Mouse (Mus musculus) c-Kit-positive CD71-negative TER-119-negative erythroid progenitor cells, embryonic 14.5 days (primary cell): ENCODE results near the gene Rapgef4.

Experiments
- DNase-seq: peaks from one replicate; pipeline ENCODE4 v3.0.0-alpha.2; 2013; ENCODE audit warnings: low read depth

Rapgef4 gene

DNA sequence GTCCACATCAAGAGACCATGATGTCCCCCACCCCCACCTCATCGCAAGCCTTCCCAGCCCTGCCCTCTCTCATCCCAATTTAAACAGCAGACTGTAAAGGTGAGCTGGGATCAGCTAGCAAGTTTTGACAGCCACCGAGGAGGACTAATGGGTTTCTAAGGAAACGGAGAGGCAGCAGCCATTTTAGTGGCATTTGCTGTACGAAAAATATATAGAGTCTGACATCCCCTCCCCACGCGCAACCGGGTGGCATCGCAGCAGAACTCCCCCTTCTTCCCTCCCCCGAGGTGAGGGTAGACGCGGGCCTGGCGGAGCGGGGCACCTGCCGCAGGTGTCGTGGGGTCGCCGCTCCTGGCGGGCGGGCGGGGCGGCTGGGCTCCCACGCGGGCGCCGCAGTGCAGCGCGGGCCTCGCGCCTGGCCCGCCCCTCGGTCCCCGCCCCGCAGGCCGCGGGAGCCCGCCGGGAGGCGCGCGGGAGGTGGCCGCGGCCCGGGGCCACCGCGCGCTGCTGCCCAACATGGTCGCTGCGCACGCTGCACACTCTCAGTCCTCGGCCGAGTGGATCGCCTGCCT is at the start of gene Rapgef4:
Rapgef4 (plus strand) TSS at position 470 of the 572 bp plus-strand sequence.
- DNase-seq, result no peak

DNA sequence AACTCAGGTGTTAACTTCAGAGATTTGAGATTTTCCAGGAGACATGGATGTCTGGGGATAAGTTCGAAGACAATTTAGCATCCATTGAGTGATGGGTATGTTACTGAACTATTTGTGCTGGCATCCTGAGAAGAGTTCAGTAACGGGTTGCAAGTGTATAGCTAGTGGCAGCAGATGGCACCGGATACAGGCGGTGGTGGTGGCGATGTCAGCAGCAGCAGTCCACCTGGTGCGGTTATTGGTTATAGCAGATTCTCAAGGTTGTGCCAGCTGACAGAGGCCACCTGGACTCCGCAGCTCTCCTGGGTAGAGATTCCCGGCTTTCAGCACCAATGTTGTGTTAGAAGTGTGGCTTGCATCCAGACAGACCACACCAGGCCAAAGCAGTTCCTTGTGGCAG is 47.0 kb upstream of the Rapgef4 start:
- no peak for DNase-seq

DNA sequence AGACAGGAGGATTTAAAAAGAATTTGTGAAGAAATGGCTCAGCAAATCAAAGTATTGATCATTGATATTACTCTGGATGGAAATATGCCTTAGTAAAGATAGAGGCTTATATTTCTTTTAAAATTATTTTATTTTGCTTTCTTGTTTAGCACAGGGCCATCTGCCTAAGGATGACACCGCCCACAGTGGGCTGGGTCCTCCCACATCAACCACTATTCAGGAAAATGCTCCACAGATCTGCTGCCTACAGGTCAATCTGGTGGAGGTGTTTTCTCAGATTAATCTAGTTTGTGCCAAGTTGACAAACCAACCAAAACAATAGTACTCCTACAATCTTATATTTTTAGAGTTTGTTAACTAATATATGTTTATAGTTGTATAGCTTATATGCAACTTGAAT is 44.3 kb upstream of the Rapgef4 start:
- no peak for DNase-seq

DNA sequence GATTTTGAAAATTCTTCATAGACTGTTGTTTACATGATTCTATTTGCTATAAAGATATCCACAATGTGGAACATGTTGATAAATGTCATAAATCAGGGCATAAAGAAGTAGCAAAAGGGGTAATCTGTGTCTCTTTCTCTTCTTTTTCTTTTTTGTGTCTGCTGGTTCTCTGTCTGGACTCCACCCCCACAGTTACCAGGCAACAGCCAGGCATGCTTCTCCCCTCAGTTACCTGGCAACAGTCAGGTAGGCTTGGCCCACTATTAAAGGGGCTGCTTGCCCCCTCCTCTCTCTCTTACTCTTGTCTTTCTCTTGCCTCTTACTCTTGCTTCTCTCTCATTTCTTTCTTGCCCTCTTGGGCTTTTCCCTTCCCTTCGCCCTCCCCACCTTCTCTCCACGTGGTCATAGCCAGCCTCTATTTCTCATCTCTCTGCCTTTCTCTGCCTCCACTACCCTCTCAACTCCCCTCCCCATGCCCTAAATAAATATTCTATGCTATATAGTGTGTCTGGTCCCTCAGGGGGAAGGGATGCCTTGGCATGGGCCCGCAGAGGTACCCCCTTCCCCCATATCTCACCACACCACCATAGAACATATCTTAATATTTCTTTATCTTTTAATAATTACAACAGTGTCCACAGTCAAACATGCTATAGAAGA is 43.3 kb upstream of the Rapgef4 start:
- no peak for DNase-seq

DNA sequence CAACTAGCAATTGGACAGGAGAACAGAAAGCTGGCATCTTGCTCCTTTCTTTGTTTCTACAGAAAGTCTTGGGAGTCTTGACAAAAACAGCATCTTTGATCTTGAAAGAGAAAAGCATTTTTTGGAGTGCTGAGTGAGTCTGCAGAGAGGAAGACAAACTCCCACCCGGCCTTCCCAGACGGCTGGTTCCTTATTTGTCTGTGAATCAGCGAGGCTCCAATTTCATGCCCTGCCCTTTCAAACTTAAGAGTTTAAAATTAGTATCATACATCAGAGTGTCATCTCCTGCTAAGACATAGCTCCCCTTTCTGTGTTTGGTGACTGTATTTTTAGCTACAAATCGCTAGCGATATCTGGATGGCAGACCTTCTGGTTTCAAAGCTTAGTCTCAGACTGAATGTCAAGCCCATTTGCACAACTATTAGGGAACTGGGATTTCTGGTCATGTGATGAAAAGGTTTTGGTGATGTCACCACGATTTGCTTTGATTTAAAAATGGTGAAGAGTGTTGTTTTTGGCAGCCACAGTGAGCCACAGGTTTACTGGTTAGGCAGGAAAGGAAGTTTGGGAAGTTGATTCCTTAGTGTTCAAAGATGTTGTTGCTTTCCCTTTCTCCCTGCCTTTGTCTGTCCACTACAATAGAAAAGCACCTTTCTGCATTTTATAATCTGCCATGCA is 42.2 kb upstream of the Rapgef4 start:
- DNase-seq, result no peak

DNA sequence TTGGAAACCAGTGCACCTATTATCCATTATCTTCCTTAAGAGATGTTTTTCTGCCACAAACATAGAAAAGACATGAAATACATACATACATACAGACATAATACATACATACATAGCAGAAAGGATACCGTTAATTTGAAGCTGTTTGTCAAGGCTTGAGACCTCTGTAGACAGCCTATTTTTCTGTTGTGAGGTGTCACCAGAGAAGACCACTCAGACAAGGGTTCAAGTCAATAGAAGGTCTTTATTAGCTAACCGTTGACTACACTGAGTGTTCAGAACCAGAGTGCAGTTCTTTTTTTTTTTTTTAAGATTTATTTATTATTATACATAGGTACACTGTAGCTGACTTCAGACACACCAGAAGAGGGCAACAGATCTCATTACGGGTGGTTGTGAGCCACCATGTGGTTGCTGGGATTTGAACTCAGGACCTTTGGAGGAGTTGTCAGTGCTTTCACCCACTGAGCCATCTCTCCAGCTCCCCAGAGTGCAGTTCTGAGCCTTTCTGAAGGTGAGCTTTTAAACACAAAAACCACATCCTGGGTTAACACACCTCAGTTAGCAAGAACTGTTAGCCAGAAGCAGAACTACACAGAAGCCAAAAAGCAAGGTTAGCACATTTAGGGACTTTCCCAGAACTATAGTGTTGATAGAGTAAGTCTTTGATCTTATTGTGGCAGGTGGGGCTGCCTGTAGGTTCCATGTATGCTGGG is 39.9 kb upstream of the Rapgef4 start:
- no peak for DNase-seq

DNA sequence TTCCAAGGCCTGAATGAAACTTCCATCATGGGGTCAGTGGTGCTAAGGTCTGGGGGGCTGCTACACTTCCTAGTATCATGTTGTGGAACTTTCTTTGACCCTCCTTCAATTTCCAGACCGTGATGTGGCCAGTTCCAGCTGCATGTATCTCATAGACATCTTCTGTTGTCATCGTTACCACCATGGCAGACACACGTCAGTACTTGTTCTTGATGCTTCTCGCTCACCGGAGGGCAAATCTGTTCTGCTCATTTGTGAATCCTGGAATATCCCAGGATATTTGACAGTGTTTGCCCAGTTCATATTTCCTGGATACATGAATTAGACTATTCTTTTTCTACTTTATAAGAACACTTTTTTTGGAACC is 39.3 kb upstream of the Rapgef4 start:
- DNase-seq, result no peak

DNA sequence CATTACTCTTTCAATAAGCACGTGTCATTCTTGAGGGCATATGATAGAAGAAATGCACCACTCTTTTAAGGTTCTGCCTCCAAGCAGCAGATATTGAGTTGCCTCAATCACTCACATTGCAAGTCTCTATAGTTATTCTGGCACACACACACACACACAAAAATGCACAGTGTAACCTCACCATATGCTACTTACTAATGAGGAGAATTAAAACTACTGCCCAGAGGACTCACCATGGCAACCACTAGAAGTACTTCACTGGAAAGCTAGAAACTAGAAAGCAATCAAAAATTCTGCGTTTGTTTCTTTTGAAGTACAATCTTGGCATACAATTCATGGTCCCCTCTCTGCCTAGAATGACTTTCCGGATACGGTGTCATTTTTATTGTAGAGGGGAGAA is 29.8 kb upstream of the Rapgef4 start:
- DNase-seq, result no peak

DNA sequence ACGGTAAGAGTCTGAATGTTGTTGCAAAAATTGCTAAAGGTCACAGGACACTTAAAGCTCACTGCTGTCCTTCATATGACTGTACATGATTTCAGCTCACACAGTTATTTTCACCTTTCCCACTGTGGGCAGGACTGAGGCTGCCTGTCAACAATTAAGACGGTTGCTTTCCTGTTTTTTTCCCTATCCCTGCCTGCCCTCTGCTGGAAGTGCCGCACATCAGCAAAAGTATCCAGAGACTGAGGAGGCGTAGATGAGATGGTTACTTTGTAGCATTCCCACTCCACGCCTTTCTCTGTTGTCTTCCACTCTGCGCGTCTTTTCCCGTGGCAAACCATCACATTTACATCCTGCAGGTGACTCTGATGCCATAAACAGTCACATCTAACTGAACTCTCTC is 25.4 kb upstream of the Rapgef4 start:
- peak; percentile 9 for DNase-seq

DNA sequence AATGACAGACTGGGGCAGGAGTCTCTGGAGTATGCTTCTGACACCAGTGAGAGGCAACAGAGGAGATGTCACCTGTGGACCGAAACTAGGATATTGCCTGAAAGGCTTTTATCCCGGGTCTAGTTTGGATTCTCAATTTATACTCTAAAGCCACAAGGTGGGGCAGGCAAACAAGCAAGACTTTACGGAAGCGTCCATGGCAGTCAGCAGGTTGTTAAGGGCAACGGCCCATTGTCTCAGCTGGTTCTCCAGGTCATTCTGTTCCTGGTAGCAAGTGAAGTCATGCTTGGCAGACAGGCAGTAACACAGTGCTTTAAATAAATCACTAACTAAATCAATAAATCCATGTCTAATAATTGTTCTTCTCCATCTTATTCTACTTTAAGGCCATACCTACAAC is 24.6 kb upstream of the Rapgef4 start:
- DNase-seq, result no peak

DNA sequence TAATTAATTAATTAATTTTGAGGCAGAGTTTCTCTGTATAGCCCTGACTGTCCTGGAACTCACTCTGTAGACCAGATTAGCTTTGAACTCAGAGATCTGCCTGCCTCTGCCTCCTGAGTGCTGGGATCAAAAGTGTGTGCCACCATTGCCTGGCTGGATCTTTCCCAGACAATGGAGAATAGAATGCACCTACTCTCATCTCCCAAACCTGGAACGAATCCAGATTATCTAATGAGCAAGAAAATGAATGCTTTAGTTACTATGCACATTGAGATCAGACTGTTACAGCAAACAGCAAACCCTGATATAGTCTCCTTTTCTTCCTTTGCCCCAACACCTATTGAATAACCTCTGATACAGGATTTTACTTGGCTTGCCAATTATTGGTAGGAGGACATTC is 23.1 kb upstream of the Rapgef4 start:
- DNase-seq, result no peak

DNA sequence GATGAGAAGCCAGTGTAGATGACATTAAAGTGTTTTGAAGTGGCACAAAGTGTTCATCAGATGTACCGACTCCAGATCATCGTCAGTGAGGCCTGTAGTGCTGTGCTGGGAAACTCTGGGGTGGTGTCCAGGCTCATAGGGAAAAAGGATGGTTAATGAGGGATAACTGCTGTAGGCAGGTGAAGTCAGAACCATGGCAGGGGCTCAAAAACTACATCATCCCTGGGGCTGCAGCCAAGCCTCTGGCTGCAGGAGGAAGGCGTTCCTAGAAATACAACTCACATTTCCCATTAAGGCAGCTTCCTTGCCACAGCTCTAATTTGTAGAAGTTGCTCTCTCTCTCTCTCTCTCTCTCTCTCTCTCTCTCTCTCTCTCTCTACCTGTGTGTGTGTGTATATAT is 22.6 kb upstream of the Rapgef4 start:
- no peak for DNase-seq

DNA sequence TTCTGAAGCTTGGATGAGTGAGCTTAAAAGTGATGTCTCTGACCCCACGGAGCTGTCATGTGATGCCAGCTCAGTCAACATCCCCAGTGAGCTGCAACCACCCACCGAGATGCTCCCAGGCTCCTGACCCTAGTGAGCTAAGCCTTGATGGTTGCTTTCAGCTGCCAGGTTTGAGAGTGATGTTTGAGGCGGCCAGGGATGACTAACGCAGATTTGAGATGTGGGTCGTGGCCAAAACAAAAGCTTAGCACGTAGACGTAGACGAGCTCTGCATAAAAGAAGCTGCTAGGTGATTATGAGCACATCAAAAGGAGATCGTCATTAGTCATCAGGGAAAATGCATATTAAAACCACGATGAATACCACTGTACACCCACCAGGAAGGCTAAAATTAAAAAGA is 16.8 kb upstream of the Rapgef4 start:
- DNase-seq, result no peak

DNA sequence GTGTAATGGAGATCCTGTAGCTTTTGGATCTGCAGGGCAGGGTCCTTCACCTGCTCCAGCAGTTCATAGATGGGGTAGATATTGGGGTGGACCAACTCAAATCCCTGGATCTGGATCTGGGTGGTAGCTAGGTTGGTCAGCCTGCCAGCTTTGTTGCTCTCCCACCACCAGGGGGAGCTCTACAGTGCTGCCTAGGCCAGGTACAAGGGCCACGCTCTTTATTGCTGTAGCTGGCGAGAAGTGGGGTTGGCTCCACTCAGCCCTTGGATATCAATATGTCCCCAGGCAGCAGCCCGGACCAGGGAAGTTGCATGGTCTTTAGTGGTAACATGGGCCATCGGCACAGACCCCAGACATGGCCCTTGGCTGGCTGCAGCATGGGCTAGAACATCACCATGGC is 15.6 kb upstream of the Rapgef4 start:
- DNase-seq, result peak; percentile 57

DNA sequence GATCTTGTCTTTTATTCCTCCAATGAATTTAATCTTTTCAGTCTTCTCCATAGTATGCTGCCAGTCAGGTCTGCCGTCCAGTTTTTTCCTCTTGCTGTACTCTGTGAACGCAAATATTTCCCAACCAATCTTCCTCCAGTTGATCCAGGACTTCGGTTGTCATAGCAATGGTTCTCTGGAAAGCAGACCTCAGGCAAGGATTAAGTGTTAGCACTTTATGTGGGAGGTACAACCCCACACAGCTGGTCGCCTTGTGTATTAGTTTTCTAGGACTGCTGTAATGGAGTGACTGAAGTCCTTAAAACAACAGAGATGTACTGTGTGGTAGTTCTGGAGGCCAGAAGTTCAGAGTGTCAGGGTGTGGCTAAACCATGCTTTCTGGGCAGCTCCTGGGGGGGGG is 14.3 kb upstream of the Rapgef4 start:
- DNase-seq, result no peak

DNA sequence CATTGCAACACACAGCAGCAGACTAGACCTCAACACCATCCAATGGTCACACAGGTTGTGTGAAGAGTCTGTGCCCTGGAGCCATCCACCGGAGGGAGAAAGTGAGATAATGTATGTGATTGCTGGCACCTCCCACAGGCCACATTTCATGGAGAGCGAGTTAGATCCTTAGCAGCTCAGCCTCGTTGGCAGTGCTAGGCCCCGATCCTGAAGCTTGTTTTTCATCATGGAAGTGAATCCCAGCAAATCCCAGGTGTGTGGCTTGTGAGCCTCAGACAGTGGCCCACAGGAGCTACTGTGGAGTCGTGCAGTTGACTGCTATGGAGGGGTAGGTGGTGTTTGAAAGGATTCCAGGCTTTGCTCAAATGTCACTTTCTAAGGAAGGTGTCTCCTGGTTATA is 13.2 kb upstream of the Rapgef4 start:
- DNase-seq, result no peak

DNA sequence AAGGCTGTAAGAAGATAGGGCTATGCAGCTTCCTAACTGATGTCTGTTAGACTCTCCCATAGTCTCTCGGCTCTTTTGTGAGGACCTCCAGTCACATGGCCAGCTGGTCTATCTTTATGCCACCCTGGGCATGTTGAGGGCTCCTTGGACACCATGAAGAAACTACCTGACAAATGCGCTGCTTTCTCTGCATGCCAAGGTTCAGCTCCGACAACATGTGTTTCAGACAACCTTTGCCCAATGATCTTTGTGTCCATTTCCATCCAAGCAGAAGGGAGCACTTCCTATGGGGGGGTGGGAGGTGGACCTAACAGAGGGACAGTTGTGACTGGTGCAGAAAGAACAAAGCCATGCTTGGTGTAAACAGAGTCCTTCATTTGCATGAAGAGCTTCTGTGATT is 7.4 kb upstream of the Rapgef4 start:
- no peak for DNase-seq

DNA sequence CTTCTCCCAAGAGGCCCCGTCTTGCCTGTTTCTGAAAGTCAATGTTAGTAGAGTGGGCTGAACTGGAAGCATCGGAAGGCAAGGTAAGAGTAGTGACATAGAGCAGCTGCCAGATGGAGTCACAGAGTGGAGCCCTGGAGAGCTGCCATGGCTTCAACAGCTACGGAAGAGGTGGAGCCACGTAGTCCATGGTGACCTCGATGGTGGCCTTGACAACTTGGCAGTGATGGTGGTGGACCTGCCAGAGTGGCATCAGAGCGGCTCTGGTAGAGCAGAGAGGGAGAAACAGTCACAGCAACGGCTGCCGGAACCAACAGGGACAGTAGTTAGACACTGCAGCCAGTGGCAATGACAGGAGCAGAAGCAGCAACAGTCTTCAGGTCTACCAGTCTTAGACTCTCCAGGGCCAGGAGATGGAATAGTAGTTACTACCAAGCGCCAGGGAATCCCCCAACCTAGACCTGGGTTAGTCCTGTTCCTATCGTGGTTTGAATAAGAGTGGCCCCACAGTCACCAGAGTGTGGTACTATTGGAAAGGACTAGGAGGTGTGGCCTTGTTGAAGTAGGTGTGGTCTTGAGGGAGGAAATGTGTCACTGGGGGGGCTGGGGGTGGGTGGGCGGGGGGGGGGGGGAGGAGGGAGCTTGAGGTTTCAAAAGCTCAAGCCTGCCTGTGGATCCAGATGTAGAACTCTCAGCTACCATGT is 6.7 kb upstream of the Rapgef4 start:
- no peak for DNase-seq

DNA sequence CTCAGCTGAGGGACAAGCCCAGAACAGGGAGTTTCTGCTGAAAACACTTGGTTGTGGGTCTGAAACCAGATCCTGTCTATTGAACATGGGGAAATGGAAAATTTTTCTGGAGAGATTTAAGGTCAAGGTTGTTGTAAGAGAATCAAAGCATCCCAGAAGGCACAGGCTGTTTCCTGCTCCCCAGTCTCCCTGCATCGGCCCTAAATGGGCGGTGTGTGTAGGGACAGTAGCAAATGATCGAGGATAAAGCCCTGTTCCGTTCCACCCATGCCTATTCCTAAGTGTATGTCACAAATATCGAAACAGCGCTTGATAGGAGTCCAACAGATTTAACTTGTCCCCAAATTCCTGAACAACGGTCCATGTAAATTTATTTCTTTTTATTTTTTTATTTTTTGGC is 1.1 kb upstream of the Rapgef4 start:
- DNase-seq, result no peak

DNA sequence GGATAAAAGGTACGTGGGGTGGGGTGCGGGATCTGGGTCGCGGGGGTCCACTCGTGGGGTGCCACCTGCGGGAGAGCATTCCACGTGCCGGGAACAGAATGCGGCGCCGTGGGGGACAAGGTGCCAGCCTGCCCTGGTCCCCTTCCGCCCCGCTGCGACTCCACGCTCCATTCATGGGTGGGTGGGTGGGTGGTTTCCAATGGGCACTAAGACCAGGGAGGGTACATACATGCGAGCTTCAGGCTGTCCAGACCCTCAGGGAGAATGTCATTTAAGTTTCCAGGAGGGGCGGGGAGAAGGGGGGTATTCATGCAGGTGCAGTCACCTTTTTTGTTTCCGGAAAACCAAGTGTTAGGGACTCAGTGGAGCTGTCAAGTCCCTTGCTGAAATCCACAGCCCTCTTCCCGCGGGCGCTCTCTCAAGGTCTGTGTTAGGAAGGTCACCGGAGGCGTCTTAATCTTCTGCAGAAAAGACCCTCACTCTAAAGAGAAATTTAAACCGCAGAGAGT is 357 bp downstream of the Rapgef4 start:
- DNase-seq, result no peak

DNA sequence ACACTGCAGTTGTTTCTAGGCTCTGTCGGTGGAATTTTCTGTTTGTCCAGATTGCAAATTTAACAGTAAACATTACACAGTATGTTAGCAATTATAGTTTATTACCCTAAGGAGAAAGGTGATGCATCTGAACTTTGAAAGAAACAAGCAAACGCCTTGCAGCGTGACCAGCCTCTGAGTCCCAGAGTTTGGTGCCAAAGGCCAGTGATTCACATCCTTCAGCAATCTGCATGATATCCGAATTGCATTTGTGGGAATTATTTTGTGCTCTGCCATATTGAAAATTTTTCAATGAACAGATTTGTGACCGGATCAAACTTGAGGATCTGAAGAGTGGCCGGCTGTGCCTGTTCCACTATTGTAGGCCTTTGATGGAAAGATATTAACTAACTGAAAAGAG is 856 bp downstream of the Rapgef4 start:
- no peak for DNase-seq

DNA sequence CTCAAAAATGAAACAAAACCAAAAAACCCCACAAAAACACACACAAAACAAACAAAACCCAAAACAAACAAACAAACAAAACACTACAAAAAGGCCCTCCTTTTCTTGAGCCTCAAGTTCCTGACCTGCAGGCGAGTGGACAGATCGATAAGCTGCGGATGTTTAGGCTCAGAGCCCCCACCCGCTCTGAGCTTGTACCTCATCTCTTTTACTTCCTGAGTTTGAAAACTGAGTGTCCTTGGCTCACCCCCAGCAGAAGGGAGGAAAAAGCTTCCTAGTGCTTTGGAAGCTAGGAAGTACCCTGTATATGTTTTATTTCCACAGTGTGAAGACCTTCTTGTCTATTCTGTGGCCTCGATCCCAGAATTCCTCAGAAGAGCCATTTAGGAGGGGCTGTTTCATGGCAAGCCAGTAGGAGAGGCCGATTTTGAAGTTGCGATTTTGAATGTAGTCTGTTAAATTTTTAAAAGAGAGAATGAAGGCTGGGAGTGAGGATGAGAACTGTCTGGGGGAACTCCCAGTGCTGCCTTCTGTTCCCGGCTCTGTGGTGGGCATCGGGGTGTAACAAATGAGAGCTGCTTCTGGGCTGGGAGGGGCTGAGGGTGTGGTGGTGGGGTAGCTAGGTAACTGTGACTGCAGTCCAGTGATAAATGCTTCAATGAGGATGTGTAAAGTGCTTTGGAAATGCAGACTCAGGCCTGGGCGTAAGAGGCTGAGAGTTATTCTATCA is 2.0 kb downstream of the Rapgef4 start:
- DNase-seq, result no peak
